Mouse (Mus musculus) heart, adult 2 months (tissue): ENCODE measurements around the gene Runx1. TPM values are rescaled to one million over a fixed set of nuclear protein-coding genes. Genes with fewer than 3 reads are reported as not detected.

Experiments
- DNase-seq, 2 experiments: peaks; one replicate each; pipeline ENCODE4 v3.0.0; 2021
- H3K27ac ChIP-seq: fragments of 200-600 bp; 2 replicates; pipeline ENCODE4 v1.8.1; 2022
- H3K27me3 ChIP-seq: fragments of 200-500 bp; 2 replicates; pipeline ENCODE4 v1.6.1; 2012; ENCODE audit warnings: mild to moderate bottlenecking, low read length, inconsistent platforms, mixed read lengths; ENCODE audit not compliant: control insufficient read depth, insufficient read depth
- H3K36me3 ChIP-seq: fragments of 200-500 bp; 2 replicates; pipeline ENCODE4 v1.6.1; 2012; ENCODE audit warnings: low read length, inconsistent platforms; ENCODE audit not compliant: control insufficient read depth, insufficient read depth
- H3K4me1 ChIP-seq: fragments of 200-500 bp; 2 replicates; pipeline ENCODE4 v1.6.1; 2011; ENCODE audit warnings: low read length; ENCODE audit not compliant: control insufficient read depth, insufficient read depth
- H3K4me3 ChIP-seq: fragments of 200-600 bp; 2 replicates; pipeline ENCODE4 v1.8.1; 2022
- H3K79me2 ChIP-seq: fragments of 200-500 bp; replicated peaks from 2 replicates; pipeline ENCODE4 v1.6.1; 2012; ENCODE audit warnings: mild to moderate bottlenecking, inconsistent platforms, low read length, moderate library complexity, mixed read lengths; ENCODE audit not compliant: control insufficient read depth, insufficient read depth
- H3K9ac ChIP-seq: fragments of 200-500 bp; 2 replicates; pipeline ENCODE4 v1.6.1; 2012; ENCODE audit warnings: low read depth, mild to moderate bottlenecking, control low read depth, inconsistent platforms, low read length, mixed read lengths
- CTCF ChIP-seq: fragments of 200-600 bp; IDR thresholded peaks from 2 replicates; pipeline ENCODE4 v1.8.1; 2022; ENCODE audit warnings: antibody characterized with exemption, mild to moderate bottlenecking, moderate library complexity
- EP300 ChIP-seq: fragments of 200-500 bp; IDR thresholded peaks from 2 replicates; pipeline ENCODE4 v1.6.1; 2011; ENCODE audit warnings: low read depth, low read length, control low read depth; ENCODE audit not compliant: insufficient read depth
- POLR2A ChIP-seq: fragments of 200-500 bp; IDR thresholded peaks from 2 replicates; pipeline ENCODE4 v1.6.1; 2011; ENCODE audit warnings: mild to moderate bottlenecking, low read depth, low read length, control low read depth; ENCODE audit not compliant: insufficient read depth
- WGBS: fragments of 180-500 bp; shearing (Covaris S2); methylation state at CpG from one replicate; pipeline ENCODE4 v1.1.7; 2018; 5-methylcytosine and 5-hydroxymethylcytosine counted together
- intact Hi-C: fragments of 180-260 bp; cut with DNase I; formaldehyde crosslinking; loops from one replicate; pipeline ENCODE4 v1.15.1; 2025
- long read RNA-seq: library from polyadenylated mRNA; stranded (forward); transcript quantifications from one replicate; pipeline ENCODE4 v2.0.0, GENCODE M21; 2021
- polyA plus RNA-seq: library from polyadenylated mRNA; depleted of rRNA; stranded (reverse); fragments of >200 nt; gene quantifications from 2 replicates; pipeline ENCODE4 v1.2.3, GENCODE M21; 2012; rRNA removed
- total RNA-seq, 2 experiments: library from RNA; stranded (reverse); gene quantifications; 2 replicates each; pipeline ENCODE4 v1.2.3; 2021

Gene Runx1
- total RNA-seq (1 to 10 TPM; 1.8 to 2.1 TPM), polyA plus RNA-seq (0.97 and 2.4 TPM in 2 replicates)
- long read RNA-seq, partial matches to known transcripts, result 0 of 1 reads
- long read RNA-seq, other reads (novel, unspliced or antisense), result 1 of 1 reads

- H3K27ac ChIP-seq, result no peak within 1 kb of the TSS
- H3K4me1 ChIP-seq, result no peaks in the 10 kb centered on the region; the same call in 1 of the 2 replicates
- no peaks in the 10 kb centered on the region for H3K36me3 ChIP-seq
- intact Hi-C loops, result no loop called here
- no peaks in the 10 kb centered on the region for H3K27me3 ChIP-seq
- no peak within 1 kb of the TSS for H3K4me3 ChIP-seq
- peak; percentile 33 to 73 for DNase-seq
- 82% methylated on average over 11 of the region's 11 CpGs for WGBS
- no peak within 1 kb of the TSS for H3K9ac ChIP-seq
- no peaks in the 10 kb centered on the region for H3K79me2 ChIP-seq
- TF ChIP-seq POLR2A (no peak), CTCF (no peak), EP300 (no peak)
Observed at GRCm38 (mm10) chr16:92825908-92826650, at the start of gene Runx1. TSS of gene Runx1 (minus strand) at chr16:92826149.

DNA sequence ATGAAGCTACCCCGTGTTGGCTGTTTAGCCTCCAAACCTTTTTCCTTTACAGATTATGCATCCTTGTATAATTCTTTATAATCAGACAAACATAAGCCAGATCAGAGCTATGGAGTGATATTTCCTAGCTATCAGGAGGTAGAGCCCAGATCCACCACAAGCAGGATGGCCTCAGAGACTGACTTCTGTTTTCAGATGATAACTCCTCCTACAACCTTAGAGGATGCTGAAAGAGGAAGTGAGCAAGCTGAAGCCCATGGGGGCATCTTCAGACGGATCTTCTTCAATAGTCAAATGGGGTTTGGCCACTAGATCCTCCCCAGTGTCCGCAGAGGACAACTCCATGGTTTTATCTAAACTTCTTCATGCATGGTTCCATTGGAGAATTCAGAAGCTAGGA lies 48.1 kb upstream of the Runx1 start:
- no peak overlapping the region for H3K4me3 ChIP-seq
- no peaks in the 10 kb centered on the region for H3K27me3 ChIP-seq
- no peak overlapping the region for H3K27ac ChIP-seq
- intact Hi-C loops, result no loop called here
- TF ChIP-seq POLR2A (no peak), CTCF (no peak)
- H3K79me2 ChIP-seq, result no peaks in the 10 kb centered on the region
- H3K9ac ChIP-seq, result no peak overlapping the region
- H3K4me1 ChIP-seq, result no peaks in the 10 kb centered on the region
- H3K36me3 ChIP-seq, result no peaks in the 10 kb centered on the region
- no peak for DNase-seq
- WGBS, result 81% methylated on average over 3 of the region's 3 CpGs

DNA sequence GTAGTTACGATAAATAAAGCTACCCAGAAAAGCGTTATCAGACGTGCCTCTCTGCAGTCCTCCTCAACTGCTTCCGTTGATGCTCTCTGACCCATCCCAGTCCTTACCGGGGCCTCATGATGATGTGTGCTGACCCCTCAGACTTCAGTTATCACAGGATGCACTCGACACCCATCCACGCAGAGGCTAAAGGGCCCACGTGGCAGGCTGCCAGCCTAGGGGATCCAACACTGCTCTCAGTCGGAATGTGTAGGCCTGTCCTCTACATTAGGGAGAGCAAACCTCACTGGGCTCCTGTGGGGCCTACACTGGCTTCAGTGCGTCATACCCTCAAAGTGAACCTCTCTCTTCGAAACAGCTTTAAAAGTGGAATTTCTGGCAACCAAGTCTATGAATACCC lies 45.8 kb upstream of the Runx1 start:
- Histone ChIP-seq H3K4me3 (no peak overlapping the region), H3K36me3 (no peaks in the 10 kb centered on the region), H3K9ac (no peak overlapping the region), H3K27me3 (no peaks in the 10 kb centered on the region), H3K27ac (no peak overlapping the region), H3K79me2 (no peaks in the 10 kb centered on the region), H3K4me1 (peaks cover 2% of the 10 kb centered on the region)
- DNase-seq, result no peak
- WGBS, result 54% methylated on average over 11 of the region's 11 CpGs
- TF ChIP-seq CTCF (no peak), POLR2A (no peak), EP300 (no peak)
- intact Hi-C loops, result no loop called here

DNA sequence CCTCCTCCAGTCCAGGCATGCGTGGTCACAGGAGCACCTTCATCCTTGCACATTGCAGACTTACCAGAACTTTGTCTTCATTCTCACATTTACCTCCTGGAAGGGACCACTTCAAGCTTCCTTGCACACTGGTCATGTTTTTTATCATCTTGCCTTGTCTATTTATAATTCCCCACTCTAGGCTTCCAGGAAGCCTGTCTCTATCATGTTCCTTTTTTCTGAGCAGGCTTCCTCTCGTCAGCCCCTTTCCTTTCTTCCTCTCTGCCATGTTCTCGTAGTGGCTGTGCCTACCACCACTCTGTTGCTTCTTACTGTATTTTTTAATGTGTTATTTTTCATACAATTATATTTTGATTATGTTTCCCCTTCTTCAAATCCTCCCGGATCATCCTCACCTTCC lies 42.6 kb upstream of the Runx1 start:
- Histone ChIP-seq H3K9ac (no peak overlapping the region), H3K79me2 (no peaks in the 10 kb centered on the region), H3K4me1 (peaks cover 2% of the 10 kb centered on the region), H3K36me3 (no peaks in the 10 kb centered on the region), H3K27ac (no peak overlapping the region), H3K27me3 (no peaks in the 10 kb centered on the region), H3K4me3 (no peak overlapping the region)
- TF ChIP-seq CTCF (no peak), POLR2A (no peak)
- WGBS, result 49% methylated on average over 4 of the region's 4 CpGs
- DNase-seq, result no peak
- intact Hi-C loops, result no loop called here

GRCm38 (mm10) chr16:92867261-92867935 lies 41.4 kb upstream of the Runx1 start:
- peaks cover 2% of the 10 kb centered on the region for H3K4me1 ChIP-seq
- intact Hi-C loops, result no loop called here
- TF ChIP-seq EP300 (no peak), CTCF (no peak), POLR2A (no peak)
- peak in 1 of 2 experiments; percentile 32 for DNase-seq
- no peak overlapping the region for H3K4me3 ChIP-seq
- no peak overlapping the region for H3K9ac ChIP-seq
- no peaks in the 10 kb centered on the region for H3K79me2 ChIP-seq
- H3K27ac ChIP-seq, result no peak overlapping the region
- no peaks in the 10 kb centered on the region for H3K36me3 ChIP-seq
- no peaks in the 10 kb centered on the region for H3K27me3 ChIP-seq
- WGBS, result 44% methylated on average over 9 of the region's 9 CpGs

- TF ChIP-seq CTCF, result no peak
- no peak for TF ChIP-seq POLR2A
- TF ChIP-seq EP300, result no peak
- Histone ChIP-seq H3K36me3 (no peaks in the 10 kb centered on the region), H3K27me3 (no peaks in the 10 kb centered on the region), H3K9ac (no peak overlapping the region), H3K4me3 (no peak overlapping the region), H3K4me1 (peaks cover 2% of the 10 kb centered on the region), H3K79me2 (no peaks in the 10 kb centered on the region), H3K27ac (no peak overlapping the region)
- WGBS, result 74% methylated on average over 3 of the region's 3 CpGs
- intact Hi-C loops, result no loop called here
- no peak for DNase-seq
Observed at GRCm38 (mm10) chr16:92865314-92865713, 39.4 kb upstream of the Runx1 start.
